Mouse (Mus musculus): Measurements from ENCODE around the gene AL607142.1. TPM values are rescaled to one million over a fixed set of nuclear protein-coding genes. Genes with fewer than 3 reads are reported as not detected.

The AL607142.1 gene
- total RNA-seq, 2 experiments from 2014 or later, result not detected

DNA sequence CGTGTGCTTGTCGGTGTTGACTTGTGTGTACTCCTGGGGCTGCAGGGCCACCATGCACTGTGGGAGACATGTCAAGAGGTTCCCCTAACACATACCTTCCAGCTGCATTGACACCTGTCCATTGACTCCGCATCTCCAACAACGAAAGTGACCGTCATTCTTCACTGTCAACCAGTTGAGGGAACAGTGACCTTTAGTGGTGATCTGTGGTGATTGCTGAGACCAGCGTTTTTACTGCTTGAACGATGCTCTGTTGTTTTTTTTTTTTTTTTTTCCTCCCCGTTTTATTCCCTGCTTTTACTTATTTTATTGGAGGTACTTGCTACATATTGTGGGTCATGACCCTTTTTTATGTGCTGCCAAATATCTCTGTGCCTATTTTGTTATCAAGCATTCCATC, 7.3 kb upstream of the AL607142.1 start:
- DNase-seq, result no peak

- no peak for DNase-seq
These were observed 6.6 kb upstream of the AL607142.1 start for GRCm38 (mm10) chr4:120058157-120058556.

DNA sequence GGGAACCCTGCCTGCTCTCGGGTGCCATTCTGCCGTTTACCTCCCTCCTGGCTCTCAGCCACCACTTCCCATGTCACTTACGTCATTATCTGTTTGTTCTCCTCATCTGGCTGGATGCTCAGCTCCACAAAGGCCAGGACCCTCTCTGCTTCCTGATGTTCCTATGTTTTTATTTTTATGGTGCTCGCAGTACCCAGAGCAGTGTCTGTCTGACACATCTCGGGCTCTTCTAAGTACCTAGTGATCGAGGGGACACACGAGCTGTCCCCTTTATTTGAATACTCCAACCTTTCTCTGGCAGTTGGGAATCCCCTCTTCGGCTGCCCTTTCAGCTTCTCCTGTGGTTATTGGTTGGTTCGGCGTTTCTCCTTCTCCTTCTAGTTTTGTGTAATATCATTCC, 6.0 kb upstream of the AL607142.1 start:
- DNase-seq, result no peak

- DNase-seq, result no peak
These were observed 3.1 kb upstream of the AL607142.1 start for GRCm38 (mm10) chr4:120061727-120062126.

GRCm38 (mm10) chr4:120062198-120062597, 2.6 kb upstream of the AL607142.1 start:
- no peak for DNase-seq

DNA sequence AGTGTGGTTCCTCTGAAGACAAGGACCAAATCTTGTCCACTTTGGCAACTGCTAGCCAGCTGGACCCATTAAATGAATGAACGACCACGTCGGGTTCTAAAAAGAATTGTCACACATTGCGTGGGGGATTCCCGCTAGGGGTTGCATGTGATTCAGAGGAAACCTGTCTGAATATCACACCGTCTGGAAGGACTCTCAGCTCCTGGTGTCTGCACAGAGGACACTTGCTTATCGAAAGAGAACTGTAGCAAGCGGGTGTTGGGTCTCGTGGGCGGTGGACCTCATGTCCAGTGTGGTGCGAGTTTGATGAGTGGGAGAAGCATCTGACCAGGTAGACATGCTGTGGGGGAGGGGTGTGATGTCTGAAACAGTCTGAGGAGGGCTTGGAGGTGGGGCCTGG, 2.0 kb upstream of the AL607142.1 start:
- no peak for DNase-seq

DNA sequence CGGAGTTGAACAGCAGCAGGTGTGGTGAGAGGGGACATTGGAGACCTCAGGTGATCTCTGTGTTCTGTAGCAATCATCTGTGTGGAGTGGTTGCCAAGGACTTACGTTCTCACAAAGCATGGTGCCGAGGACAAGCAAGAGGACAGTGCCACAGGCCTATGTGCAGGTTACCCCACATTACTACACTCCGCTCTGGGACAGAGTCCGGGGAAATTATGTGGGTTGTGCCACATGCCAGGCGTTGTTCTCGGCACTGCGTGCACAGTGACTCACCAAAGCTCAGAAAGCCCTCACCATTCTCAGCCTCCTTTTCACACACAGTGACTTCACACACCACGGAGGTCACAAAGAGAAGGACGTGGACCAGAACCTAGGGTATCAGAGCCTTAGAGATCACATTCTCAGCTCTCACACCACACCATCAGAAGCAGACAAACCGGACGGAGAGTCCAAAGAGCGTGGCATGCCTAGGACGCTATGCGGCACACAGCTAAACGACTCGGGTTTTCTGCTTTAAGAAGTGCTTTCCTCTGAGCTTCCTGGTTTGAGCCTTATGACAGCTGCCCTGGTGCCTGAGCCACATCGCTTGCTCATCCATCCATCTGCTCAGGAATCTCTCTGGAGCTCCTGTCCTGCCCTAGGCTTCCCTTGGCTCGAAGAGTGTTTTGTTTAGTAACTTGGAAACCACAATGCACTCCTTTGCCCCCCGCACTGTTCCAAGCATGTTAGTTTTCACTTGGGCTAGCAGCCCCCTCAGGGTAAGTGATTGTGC, 1.3 kb upstream of the AL607142.1 start:
- DNase-seq, result no peak

DNA sequence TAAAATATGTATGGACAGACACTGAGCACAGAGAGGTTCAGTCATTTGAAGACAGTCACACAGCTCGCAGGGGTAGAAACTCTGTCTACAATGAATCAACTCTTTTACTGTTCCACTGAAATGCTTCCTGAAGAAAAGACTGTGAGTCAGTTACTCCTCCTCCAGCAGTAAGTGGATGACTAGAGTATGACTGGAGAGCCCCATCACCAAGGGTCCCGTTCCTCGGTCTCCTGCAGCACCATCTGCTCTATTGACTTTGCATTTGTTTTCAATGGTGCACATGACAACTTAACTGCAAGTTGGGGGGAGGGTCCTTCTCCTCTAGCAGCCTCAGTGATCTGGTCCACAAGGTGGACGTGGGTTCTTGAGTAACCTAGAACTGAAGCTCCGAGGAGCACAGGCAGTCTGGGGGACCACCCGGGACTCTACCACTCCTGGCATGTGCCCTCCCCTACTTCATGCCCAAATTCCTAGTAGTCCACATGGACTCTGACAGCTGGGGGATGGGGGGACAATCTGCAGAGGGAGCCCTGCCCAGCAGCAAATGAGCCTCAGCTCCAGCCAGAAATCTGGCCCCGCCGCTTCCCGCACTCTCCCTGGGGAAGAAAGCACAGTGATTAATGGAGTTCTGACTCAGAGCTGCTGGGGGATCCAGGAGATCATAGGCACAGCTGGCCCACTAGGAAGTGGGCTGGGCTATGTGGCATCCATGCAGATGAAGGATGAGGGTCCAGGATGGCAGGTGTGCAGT, 2.2 kb downstream of the AL607142.1 start:
- no peak for DNase-seq

DNA sequence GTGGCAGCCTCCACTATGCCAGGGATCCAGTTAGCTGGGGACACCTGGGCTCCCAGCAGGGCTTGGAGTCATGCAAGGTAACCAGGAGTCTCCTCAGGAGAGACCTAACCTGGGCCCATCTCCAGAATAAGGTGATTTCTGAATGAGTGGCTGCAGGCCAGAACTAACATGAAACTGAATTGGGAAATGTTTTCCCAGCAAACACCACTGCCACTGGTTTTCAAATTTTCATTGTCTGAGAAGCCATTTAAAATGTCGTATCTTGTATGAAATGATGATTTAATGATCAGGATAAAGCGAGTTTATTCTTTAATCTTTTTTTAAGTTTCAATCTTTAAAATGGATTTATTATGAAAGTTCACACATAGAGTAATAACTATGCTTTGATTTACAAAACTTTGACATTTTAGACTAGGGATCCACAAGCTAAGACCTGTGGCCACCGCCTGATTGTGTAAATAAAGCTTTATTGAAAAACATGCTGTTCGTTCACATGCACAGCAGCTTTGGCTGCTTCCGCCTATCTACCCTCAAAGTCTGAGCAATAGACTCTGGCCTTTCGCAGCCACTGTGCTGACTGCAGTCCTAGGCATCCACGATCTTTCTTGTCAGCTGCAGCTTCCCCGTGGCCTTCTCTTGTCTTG, 2.9 kb downstream of the AL607142.1 start:
- no peak for DNase-seq

DNA sequence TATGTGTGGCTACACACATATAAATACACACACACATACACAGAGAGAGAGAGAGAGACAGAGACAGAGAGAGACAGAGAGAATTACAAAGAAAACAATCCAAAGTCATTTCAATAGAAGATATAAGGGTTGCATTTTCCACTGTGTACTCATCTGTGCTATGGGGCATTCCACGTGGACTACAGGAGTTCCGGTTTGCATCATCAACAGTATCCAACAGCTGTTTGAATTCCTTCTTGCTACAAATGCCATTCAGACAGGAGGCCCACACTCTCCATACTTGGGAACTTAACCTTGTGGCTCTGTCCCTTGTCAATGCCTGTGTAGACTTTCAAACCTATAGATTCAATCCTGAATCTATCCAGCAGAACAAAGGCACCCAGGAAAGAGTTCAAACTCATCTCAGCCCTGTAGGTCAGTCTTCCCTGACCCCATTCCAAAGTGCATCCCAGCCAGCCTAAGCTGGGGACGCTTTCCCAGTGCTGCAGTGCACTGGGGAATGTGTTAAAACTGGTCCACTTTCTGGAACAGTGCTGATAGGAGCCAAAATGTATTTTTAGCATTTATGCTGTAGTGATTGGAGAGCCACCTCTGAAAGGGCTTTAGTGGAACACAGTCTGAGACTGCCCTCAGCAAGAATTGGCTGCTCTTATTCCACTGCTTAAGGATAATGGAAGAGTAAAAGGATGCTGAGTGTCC, 4.2 kb downstream of the AL607142.1 start:
- no peak for DNase-seq

GRCm38 (mm10) chr4:120069582-120069980, 4.8 kb downstream of the AL607142.1 start:
- DNase-seq, result no peak

DNA sequence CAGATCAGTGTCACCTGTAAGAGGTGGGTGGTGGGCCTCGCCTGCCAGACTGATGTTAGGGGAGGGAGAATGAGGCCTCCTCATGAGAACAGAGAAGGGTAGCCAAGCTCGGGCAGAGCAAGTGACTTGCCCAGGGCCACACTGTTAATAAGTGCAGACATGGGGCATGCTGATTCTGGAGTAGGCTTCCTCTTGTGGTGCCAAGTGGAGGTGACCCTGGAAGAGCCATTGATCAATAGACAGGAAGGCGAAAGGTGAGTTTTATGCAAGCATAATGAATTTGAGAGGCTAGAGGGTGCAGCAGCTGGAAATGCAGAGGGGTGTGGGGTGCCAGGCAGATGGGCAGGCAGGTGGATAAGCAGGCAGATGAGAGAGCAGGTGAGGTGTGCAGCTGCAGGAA, 6.6 kb downstream of the AL607142.1 start:
- DNase-seq, result no peak

DNA sequence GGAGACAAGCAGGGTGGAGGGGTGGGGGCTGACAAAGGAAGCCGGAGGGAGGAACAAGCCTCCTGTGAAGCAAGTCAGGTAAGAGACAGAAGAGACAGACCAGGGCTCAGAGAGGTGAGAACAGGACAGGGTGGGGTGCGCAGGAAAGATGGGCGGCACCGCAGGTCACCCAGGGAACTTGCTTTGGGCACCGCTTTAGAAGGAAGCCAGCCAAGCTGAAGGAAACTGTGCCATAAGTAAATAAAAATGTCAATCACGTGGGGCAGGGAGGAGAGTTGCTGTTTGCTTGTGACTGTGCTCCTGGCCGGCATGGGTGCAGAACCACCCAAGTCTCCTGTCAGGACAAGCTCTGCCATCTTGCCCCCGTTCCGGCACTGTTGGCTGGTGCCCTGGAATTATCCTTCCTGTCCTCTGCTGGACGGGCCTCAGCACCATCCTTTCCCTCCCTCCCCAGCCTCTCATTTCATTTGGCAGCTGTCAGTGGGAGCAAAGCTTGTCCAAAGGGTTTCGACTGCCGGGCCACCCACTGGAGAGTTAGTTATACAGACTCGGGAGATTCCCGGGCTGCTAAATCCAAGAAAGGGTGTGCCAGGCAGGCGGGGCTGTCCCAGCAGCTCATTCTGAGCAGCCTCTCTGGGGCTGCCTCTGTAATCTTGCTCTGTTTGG, 7.2 kb downstream of the AL607142.1 start:
- DNase-seq, result peak; percentile 43

DNA sequence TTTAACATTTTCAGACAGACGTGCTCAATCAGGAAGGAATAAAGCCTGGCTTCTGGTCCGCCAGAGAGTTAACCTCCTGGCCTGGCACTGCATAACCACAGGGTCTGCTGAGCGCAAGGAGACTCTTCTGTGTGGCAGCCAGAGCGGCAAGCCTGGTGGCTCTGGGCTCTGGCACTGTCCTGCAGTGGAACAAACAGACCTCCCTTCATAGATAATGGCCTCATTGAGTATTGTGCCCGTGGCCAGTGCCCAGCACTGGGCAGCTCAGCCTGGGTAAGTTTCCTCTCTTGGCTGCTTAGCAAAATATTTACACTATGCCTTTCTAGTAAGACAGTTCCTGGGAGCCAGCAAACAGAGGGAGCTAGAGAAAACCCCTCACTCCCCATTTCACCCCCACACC, 9.3 kb downstream of the AL607142.1 start:
- DNase-seq, result no peak

- DNase-seq, result no peak
These were observed 12.5 kb downstream of the AL607142.1 start for GRCm38 (mm10) chr4:120077322-120077721.

DNA sequence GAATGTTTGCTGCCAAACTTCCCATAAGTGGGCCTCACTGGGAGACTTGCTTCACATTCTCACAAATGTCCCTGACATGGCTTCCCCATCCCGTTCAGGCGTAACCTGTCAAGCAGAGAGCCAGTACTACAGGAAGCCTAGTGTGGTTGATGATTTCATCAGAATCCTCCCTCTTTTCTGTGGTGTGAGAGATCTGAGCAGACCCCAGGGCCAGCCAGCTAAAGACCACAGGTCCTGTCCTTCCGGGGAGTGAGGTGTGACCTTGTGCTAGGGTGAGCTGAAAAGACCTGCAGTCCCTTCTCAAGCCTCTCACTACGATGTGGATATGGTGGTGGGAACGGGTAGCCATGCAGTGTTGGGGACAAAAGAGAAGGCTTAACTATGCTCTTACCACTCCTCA, 17.7 kb downstream of the AL607142.1 start:
- DNase-seq, result no peak

DNA sequence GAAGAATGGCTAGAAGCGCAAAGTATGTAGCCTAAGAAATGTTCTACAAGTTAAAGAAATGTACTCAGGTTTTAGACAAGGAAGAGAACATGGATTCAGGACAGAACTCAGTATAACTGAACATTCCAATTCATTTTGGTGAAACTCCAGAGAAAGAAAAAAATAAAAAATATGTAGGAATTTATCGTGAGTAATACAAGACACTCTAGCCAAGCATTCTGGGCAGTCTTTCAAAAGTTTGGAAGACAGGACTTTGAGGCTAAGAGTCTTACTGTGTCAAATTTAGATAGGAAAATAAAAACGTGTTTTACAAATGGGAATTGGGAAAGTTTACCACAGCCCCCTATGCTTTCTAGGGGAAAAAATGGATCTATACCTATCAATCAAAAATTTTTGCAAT, 18.9 kb downstream of the AL607142.1 start:
- DNase-seq, result no peak

DNA sequence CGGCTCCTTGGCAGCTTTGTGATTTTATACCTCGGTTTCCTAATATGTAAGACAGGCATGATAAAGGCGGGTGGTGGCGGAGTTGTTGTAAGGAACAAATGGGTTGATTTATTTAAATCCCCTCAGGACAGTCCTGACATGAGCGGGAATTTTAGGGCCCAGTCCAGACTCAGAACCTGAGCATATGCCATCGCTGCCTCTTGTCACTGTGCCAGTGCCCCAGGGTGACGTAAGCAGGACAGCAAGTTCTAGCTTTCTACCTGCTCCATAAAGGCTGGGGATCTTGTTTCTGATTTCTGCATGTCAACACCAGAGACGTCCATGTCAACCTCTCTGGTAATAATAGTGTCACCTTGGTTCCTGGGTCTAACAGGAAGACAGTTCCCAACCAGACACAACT, 24.7 kb downstream of the AL607142.1 start:
- no peak for DNase-seq

GRCm38 (mm10) chr4:120091997-120092783, 27.4 kb downstream of the AL607142.1 start:
- peak; percentile 69 for DNase-seq

DNA sequence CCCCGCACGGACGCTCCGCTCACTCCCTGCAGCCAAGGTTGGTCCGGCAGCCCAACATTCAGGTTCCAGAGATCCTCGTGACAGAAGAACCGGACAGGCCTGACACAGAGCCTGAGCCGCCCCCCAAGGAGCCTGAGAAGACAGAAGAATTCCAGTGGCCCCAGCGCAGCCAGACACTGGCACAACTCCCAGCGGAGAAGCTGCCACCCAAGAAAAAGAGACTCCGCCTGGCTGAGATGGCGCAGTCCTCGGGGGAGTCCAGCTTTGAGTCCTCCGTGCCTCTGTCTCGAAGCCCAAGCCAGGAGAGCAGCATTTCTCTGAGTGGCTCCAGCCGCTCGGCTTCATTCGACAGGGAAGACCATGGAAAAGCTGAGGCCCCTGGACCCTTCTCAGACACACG, 32.1 kb downstream of the AL607142.1 start:
- no peak for DNase-seq

DNA sequence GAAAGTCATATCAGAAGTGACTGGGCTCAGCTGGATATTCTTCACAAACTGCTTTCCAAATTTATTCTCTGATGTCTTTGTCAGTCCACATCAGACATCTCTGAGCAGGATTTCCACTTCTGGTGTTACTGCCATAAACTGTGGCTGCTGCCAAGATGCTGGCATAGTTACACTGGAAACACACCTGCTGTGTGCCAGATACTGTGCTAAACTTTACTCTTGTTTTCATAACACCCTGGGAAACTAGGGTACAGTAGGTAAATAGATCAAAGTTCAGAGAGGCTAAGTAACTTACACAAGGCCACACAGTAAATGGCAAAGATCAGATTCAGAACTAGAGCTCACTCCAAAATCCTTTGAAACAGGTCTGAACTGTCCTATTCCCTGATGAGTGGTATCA, 36.4 kb downstream of the AL607142.1 start:
- no peak for DNase-seq

Data from gastrocnemius, postnatal 25 days (tissue).